Mouse (Mus musculus) intestine, postnatal 0 days (tissue): Measurements from ENCODE around the gene Tmem229b. TPM values are rescaled to one million over a fixed set of nuclear protein-coding genes. Genes with fewer than 3 reads are reported as not detected.
"Not testable (repeated sequence)": the region's sequence is repeated elsewhere in the genome, so short reads cannot be mapped to it uniquely, and the experiment has no call there.

Experiments
- ATAC-seq: fragments of 200-750 bp; cut with Nextera tagmentation; 2 replicates; pipeline ENCODE4 v1.8.0; 2017; ENCODE audit warnings: mild to moderate bottlenecking, moderate TSS enrichment, moderate library complexity
- H3K27ac ChIP-seq: fragments of 300-500 bp; sonication (generic); 2 replicates; pipeline ENCODE4 v1.5.1; 2014; ENCODE audit warnings: mild to moderate bottlenecking, low read depth, low read length, moderate library complexity
- H3K27me3 ChIP-seq: fragments of 300-500 bp; sonication (generic); replicated peaks from 2 replicates; pipeline ENCODE4 v1.6.1; 2014; ENCODE audit warnings: low read length, mixed read lengths; ENCODE audit not compliant: control insufficient read depth, insufficient read depth
- H3K36me3 ChIP-seq: fragments of 300-500 bp; sonication (generic); 2 replicates; pipeline ENCODE4 v1.6.1; 2014; ENCODE audit warnings: mild to moderate bottlenecking, moderate library complexity; ENCODE audit not compliant: control insufficient read depth, insufficient read depth
- H3K4me1 ChIP-seq: fragments of 300-500 bp; sonication (generic); replicated peaks from 2 replicates; pipeline ENCODE4 v1.6.1; 2014; ENCODE audit warnings: antibody characterized with exemption, low read length, mixed read lengths; ENCODE audit not compliant: control insufficient read depth, insufficient read depth
- H3K4me2 ChIP-seq: fragments of 300-500 bp; sonication (generic); replicated peaks from 2 replicates; pipeline ENCODE4 v1.6.1; 2014; ENCODE audit warnings: low read depth, mild to moderate bottlenecking, moderate library complexity
- H3K4me3 ChIP-seq: fragments of 300-500 bp; sonication (generic); 2 replicates; pipeline ENCODE4 v1.5.1; 2014; ENCODE audit warnings: low read depth, low read length
- H3K9ac ChIP-seq: fragments of 300-500 bp; sonication (generic); 2 replicates; pipeline ENCODE4 v1.6.1; 2014; ENCODE audit warnings: mild to moderate bottlenecking, low read depth, low read length
- H3K9me3 ChIP-seq: fragments of 300-500 bp; sonication (generic); 2 replicates; pipeline ENCODE4 v1.6.1; 2016; ENCODE audit warnings: mixed run types; ENCODE audit not compliant: control insufficient read depth
- CTCF ChIP-seq: sonication (generic); IDR thresholded peaks from 2 replicates; pipeline ENCODE4 v1.5.1; 2016; ENCODE audit warnings: low read depth, mild to moderate bottlenecking, control low read depth, antibody characterized with exemption, moderate library complexity
- WGBS: fragments of 180-500 bp; shearing (Covaris S2); extraction: QIAGEN DNeasy Blood & Tissue Kit; methylation state at CpG from one replicate; pipeline ENCODE4 v1.1.7; 2014; 5-methylcytosine and 5-hydroxymethylcytosine counted together
- polyA plus RNA-seq: library from polyadenylated mRNA; unstranded; fragments of >200 nt; fragmentation: Nextera tagmentation; extraction: Ambion mirVana; gene quantifications from 2 replicates; pipeline ENCODE4 v1.2.1, GENCODE M21; 2015

Gene Tmem229b
- polyA plus RNA-seq, 1 experiment from 2014 or later: 8.6 TPM

DNA sequence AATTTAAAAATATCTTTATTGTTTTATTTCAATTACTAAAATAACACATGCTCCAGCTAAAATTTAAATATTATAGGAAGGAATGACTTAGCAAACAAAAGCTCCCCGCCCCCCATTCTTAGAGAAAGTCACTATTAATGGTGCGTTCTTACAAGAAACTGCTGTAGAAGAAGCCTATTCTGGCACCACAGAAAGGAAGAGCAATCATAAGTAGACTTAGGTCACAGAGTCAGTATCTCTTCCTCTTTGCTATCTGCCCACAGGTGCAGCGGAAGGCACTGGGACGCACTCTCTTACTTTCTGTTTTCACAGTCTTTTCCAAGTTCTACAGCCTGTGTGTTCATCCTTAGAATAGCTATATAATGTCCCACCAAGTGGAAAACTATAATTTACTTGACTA lies 31.6 kb downstream of the Tmem229b start:
- H3K4me2 ChIP-seq: no peak overlapping the region
- H3K27me3 ChIP-seq: no peaks in the 10 kb centered on the region
- H3K36me3 ChIP-seq: no peaks in the 10 kb centered on the region
- no peak for ATAC-seq
- H3K4me1 ChIP-seq: peaks cover 3% of the 10 kb centered on the region; the same call in 1 of the 2 replicates
- WGBS: 84% methylated on average over 4 of the region's 4 CpGs
- H3K4me3 ChIP-seq: no peak overlapping the region
- no peak for TF ChIP-seq CTCF
- no peak overlapping the region for H3K9ac ChIP-seq
- H3K27ac ChIP-seq: no peak overlapping the region
- no peaks in the 10 kb centered on the region for H3K9me3 ChIP-seq

DNA sequence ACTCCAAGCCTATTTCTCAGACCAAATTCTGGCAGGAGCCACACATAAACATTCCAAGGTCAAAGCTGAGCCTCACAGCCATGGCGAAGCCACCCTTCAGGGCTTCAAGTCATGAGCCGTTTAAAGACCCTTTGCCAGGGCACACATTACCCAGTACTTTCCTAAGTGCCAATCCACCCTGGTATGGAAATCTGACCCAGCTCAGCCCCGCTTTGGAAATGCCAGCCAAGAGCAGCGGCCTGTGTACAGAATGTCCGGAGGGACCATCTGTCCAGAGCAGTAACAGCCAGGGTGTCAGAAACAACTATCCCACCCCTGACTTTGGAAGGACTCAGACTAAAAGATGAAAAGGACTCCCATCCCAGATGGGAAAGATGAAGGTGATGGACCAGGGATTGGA lies 32.7 kb downstream of the Tmem229b start:
- H3K4me3 ChIP-seq: no peak overlapping the region
- H3K9me3 ChIP-seq: no peaks in the 10 kb centered on the region
- 95% methylated on average over 5 of the region's 5 CpGs for WGBS
- no peaks in the 10 kb centered on the region for H3K27me3 ChIP-seq
- no peak overlapping the region for H3K27ac ChIP-seq
- H3K4me1 ChIP-seq: peaks cover 3% of the 10 kb centered on the region; the same call in 1 of the 2 replicates
- no peak overlapping the region for H3K9ac ChIP-seq
- no peak overlapping the region for H3K4me2 ChIP-seq
- ATAC-seq: no peak
- no peak for TF ChIP-seq CTCF
- H3K36me3 ChIP-seq: no peaks in the 10 kb centered on the region

DNA sequence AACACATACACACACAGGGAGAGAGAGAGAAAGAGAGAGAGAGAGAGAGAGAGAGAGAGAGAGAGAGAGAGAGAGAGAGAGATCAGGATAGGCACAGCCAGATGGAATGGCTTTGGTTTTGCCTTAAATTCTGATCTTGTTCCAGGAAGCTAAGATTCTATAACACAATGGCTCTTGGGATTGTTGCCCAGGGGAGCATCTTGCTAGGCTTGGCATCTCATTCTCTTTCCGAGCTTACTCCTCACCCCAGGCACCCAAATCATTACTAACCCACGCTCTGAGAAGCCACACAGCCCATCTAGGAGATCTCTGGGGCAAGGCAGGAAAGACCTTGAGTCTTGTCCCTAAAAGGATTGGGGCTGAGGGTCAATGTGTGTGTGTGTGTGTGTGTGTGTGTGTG lies 33.6 kb downstream of the Tmem229b start:
- TF ChIP-seq CTCF: no peak
- Histone ChIP-seq H3K4me3 (no peak overlapping the region), H3K9ac (no peak overlapping the region), H3K27ac (no peak overlapping the region), H3K4me2 (no peak overlapping the region), H3K27me3 (no peaks in the 10 kb centered on the region), H3K9me3 (no peaks in the 10 kb centered on the region), H3K36me3 (no peaks in the 10 kb centered on the region), H3K4me1 (peaks cover 3% of the 10 kb centered on the region; the same call in 1 of the 2 replicates)
- no peak for ATAC-seq
- WGBS: 89% methylated on average over 2 of the region's 2 CpGs

DNA sequence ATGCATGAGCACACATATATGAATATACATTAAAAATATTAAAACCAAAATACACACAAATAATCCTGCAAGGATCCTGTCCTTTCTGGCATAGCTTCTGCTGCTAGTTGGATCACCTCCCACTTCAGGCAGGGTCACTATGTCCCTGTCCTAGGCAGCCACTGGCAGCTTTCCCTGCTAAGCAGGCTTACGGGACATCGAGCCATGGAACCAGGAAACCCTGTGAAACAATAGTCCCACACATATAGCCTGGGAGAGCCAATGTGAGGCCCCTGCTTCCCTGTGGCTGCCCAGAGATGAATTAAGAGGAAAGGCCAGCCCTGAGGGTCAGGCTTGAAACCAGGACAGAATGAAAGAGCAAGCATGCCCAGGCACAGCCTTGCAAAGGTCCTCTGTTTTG lies 35.8 kb downstream of the Tmem229b start:
- H3K4me1 ChIP-seq: no peaks in the 10 kb centered on the region
- H3K4me2 ChIP-seq: no peak overlapping the region
- no peaks in the 10 kb centered on the region for H3K27me3 ChIP-seq
- 49% methylated on average over 2 of the region's 2 CpGs for WGBS
- no peak overlapping the region for H3K4me3 ChIP-seq
- H3K36me3 ChIP-seq: no peaks in the 10 kb centered on the region
- no peak for TF ChIP-seq CTCF
- no peaks in the 10 kb centered on the region for H3K9me3 ChIP-seq
- ATAC-seq: no peak
- H3K9ac ChIP-seq: no peak overlapping the region
- H3K27ac ChIP-seq: no peak overlapping the region

DNA sequence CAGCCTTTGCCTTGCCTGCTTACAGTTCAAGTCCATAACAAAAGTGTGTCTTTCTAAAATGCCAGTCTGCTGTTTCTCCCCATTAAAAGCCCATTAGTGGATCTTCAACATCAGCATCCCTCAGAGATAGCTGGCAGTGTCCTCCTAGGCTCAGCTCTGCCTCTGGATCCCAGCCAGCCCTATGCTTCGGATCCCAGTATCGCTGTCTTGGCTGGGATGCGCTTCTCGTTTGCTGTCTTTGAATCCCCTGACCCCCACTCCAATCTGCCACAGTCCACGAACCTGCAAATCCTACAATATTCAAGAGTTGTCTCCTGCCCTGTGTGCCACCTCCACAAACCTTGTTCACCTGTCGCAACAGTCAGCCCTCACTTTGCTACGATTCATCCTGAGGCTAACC lies 36.7 kb downstream of the Tmem229b start:
- no peak for ATAC-seq
- no peaks in the 10 kb centered on the region for H3K27me3 ChIP-seq
- H3K4me3 ChIP-seq: no peak overlapping the region
- H3K36me3 ChIP-seq: no peaks in the 10 kb centered on the region
- no peaks in the 10 kb centered on the region for H3K4me1 ChIP-seq
- no peaks in the 10 kb centered on the region for H3K9me3 ChIP-seq
- H3K4me2 ChIP-seq: no peak overlapping the region
- no peak for TF ChIP-seq CTCF
- 82% methylated on average over 7 of the region's 7 CpGs for WGBS
- no peak overlapping the region for H3K9ac ChIP-seq
- no peak overlapping the region for H3K27ac ChIP-seq

DNA sequence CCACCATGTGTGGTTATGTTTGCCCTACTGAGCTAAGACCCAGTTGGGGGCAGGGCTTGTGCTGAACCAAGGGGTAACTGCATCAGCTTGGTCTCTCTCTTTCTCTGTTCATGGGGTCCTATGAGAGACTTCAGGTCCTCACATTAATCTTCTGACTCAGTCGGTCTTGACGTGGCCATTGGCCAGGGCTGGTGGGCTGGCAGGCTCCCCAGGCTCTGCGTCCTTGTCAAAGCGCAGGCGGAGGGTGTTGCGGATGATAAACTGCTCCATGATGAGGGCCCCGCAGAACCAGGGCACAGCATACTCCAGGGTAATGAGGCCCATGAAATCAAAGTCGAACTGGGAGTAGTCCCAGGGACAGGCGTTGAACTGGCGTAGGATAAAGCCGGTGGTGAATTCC lies 42.9 kb downstream of the Tmem229b start:
- not testable (repeated sequence) for H3K27me3 ChIP-seq, H3K4me3 ChIP-seq, H3K36me3 ChIP-seq, H3K4me2 ChIP-seq, H3K27ac ChIP-seq, ATAC-seq, H3K9me3 ChIP-seq, H3K4me1 ChIP-seq, H3K9ac ChIP-seq
- WGBS: 81% methylated on average over 11 of the region's 11 CpGs

DNA sequence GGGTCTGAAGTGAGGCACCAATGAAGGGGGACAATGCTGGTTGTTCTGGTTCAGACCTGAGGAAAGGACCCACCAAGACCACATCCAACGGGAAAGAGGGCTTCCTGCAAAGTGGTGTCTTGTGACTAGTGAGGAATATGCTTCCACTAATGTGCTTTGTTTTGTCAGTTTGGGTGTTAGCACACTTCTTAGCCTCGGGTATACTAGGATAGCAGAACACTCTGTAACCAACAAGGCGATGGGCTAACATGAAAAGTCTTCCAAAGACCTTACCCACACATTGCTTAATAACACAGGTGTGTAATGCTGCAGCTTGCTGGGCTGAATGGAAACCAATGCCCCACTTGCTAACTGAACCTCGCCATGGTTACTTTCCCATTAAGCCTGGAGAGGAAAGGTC lies 51.0 kb downstream of the Tmem229b start:
- Histone ChIP-seq H3K27ac (no peak overlapping the region), H3K36me3 (no peaks in the 10 kb centered on the region), H3K4me3 (no peak overlapping the region), H3K4me1 (no peaks in the 10 kb centered on the region), H3K27me3 (no peaks in the 10 kb centered on the region), H3K9me3 (no peaks in the 10 kb centered on the region), H3K9ac (no peak overlapping the region), H3K4me2 (no peak overlapping the region)
- no peak for ATAC-seq
- 89% methylated on average over 4 of the region's 4 CpGs for WGBS
- no peak for TF ChIP-seq CTCF
